In the genomic region with DNA sequence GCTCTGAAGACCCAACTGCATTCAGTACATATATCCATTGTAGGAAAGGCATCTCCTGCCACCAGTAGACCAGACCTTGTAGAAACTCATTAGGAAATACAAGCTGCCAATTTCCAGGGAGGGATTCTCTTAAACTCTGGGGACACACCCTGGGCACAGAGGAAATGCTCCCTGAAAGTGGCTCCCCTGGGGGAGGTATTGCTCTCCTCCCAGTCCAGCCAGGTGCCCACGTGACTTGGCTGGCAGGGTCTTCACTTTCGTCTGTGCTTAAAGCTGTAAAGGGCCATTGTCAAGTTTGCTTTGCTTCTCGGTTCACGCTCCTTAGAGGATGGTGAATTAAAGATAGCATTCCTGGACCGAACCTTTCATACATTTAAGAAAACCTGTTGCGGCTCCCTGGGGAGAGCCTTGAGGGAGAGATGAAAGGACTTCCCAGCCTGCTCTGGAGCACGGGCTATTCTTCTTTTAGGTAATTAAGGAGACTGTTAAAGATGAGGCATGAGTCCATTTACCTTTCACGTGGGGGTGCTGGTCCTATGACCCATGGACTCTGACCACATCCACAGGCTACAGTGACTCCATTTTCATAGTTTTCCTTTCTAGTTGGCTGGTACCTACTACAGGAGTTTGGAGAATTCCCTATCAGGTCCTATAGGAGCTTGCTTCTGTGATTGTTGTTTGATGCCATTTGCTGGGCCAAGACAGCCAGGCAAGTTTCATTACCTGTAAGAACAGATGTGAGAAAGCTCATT, we compare ENCODE assay signal across 22 mouse cellular contexts. TPM values are rescaled to one million over a fixed set of nuclear protein-coding genes. Genes with fewer than 3 reads are reported as not detected.
DNase-seq lines count a peak whose midpoint lies in the region; ATAC-seq and TF ChIP-seq lines count a peak whose summit lies in the region.
"Had no signal": no experiment of that assay in that cellular context is flagged by ENCODE, and none has a peak within 500 bp of the region (broad histone marks: within the 10 kb centered on the region; RNA-seq: fewer than 3 reads in every experiment).

No protein-coding gene starts in this region.

- 51% methylated on average over 8 of the region's 8 CpGs for WGBS in kidney, embryonic 15.5 days
- WGBS in kidney, embryonic 14.5 days, result 41% methylated on average over 8 of the region's 8 CpGs

- H3K36me3 ChIP-seq in kidney, embryonic 15.5 days, result no peaks in the 10 kb centered on the region
- no peaks in the 10 kb centered on the region for H3K36me3 ChIP-seq in kidney, embryonic 14.5 days (ENCODE audit: control insufficient read depth, insufficient read depth, low read length)
- H3K36me3 ChIP-seq: forebrain, embryonic 15.5 days; hindbrain, embryonic 13.5 days; limb, embryonic 15.5 days; neural tube, embryonic 13.5 days had no signal

- no peak overlapping the region for H3K4me2 ChIP-seq in kidney, embryonic 15.5 days
- H3K4me2 ChIP-seq in kidney, embryonic 14.5 days (replicated peaks; ENCODE audit: low read depth, low read length), result no peak overlapping the region
- H3K4me2 ChIP-seq: embryonic facial prominence, embryonic 15.5 days; forebrain, embryonic 15.5 days; hindbrain, embryonic 13.5 days; limb, embryonic 15.5 days; neural tube, embryonic 13.5 days had no signal

- intact Hi-C loops in gastrocnemius, adult 2 months (cut with DNase I), result no loop called here
- intact Hi-C loops in gastrocnemius, postnatal 36 days (cut with DNase I), result no loop called here

- peaks cover 75% of the 10 kb centered on the region for H3K4me1 ChIP-seq in kidney, embryonic 15.5 days
- peaks cover 20% of the 10 kb centered on the region; the same call in 1 of the 2 replicates for H3K4me1 ChIP-seq in kidney, embryonic 14.5 days (ENCODE audit: control insufficient read depth, insufficient read depth, low read length)

- no peaks in the 10 kb centered on the region for H3K9me3 ChIP-seq in kidney, embryonic 15.5 days (replicated peaks)
- no peaks in the 10 kb centered on the region for H3K9me3 ChIP-seq in kidney, embryonic 14.5 days (ENCODE audit: control insufficient read depth, low read length)
- H3K9me3 ChIP-seq: embryonic facial prominence, embryonic 15.5 days; forebrain, embryonic 15.5 days; hindbrain, embryonic 13.5 days; limb, embryonic 15.5 days; neural tube, embryonic 13.5 days had no signal

- H3K9ac ChIP-seq in kidney, embryonic 15.5 days, result no peak overlapping the region
- H3K9ac ChIP-seq in kidney, embryonic 14.5 days (ENCODE audit: low read depth, low read length), result no peak overlapping the region
- H3K9ac ChIP-seq: embryonic facial prominence, embryonic 15.5 days; forebrain, embryonic 15.5 days; hindbrain, embryonic 13.5 days; limb, embryonic 15.5 days; neural tube, embryonic 13.5 days had no signal

- no peaks in the 10 kb centered on the region for H3K27me3 ChIP-seq in kidney, embryonic 15.5 days
- no peaks in the 10 kb centered on the region for H3K27me3 ChIP-seq in kidney, embryonic 14.5 days (ENCODE audit: control insufficient read depth, insufficient read depth, low read length)
- H3K27me3 ChIP-seq: embryonic facial prominence, embryonic 15.5 days; forebrain, embryonic 15.5 days; hindbrain, embryonic 13.5 days; limb, embryonic 15.5 days; neural tube, embryonic 13.5 days had no signal

- no peak for DNase-seq in gastrocnemius, adult 2 months
- no peak for DNase-seq in gastrocnemius, postnatal 36 days
- DNase-seq in R1 (ENCODE audit: low read depth, low spot score), result peak; percentile 52
- peak; percentile 7 for DNase-seq in naive thymus-derived CD4-positive, alpha-beta T cell, adult 2 months (ENCODE audit: low read depth)
- DNase-seq: cerebellum, adult 8-10 months; gastrocnemius, postnatal 14 days; heart, postnatal 36 days; lung, postnatal 4 days; midbrain, embryonic 14.5 days; retina, postnatal 1 day; right cerebral cortex, postnatal 25 days; thymus, postnatal 25 days had no signal

- H3K27ac ChIP-seq in gastrocnemius, adult 2 months, result peak overlapping the region; percentile 59; the same call in 1 of the 2 replicates
- H3K27ac ChIP-seq in kidney, embryonic 15.5 days, result peak overlapping the region; percentile 28; the same call in 1 of the 2 replicates
- no peak overlapping the region for H3K27ac ChIP-seq in kidney, embryonic 14.5 days (ENCODE audit: low read depth, low read length)
- H3K27ac ChIP-seq: embryonic facial prominence, embryonic 15.5 days; forebrain, embryonic 15.5 days; hindbrain, embryonic 13.5 days; kidney, postnatal 0 days; limb, embryonic 15.5 days; neural tube, embryonic 13.5 days had no signal

- no peak for TF ChIP-seq CTCF in gastrocnemius, adult 2 months (IDR thresholded peaks at IDR 0.05)

- no peak for ATAC-seq in kidney, embryonic 15.5 days (replicated peaks; ENCODE audit: low FRiP score)
- no peak for ATAC-seq in kidney, embryonic 14.5 days (ENCODE audit: low FRiP score, low TSS enrichment)
- ATAC-seq in granulocyte monocyte progenitor cell, adult 5-6 weeks (replicated peaks; ENCODE audit: poor library complexity, severe bottlenecking), result no peak
- ATAC-seq: forebrain, embryonic 15.5 days had no signal

- H3K4me3 ChIP-seq in gastrocnemius, adult 2 months, result no peak overlapping the region
- H3K4me3 ChIP-seq in kidney, embryonic 15.5 days (replicated peaks), result no peak overlapping the region
- no peak overlapping the region for H3K4me3 ChIP-seq in kidney, embryonic 14.5 days (ENCODE audit: low read length)
- H3K4me3 ChIP-seq: embryonic facial prominence, embryonic 15.5 days; forebrain, embryonic 15.5 days; hindbrain, embryonic 13.5 days; limb, embryonic 15.5 days; neural tube, embryonic 13.5 days had no signal

RNA-seq across cellular contexts. Expression of a gene that starts 52.8 kb away (rescaled TPM):
- 10 to 100 TPM; 10.3 to 11.0 TPM for total RNA-seq in gastrocnemius, adult 2 months (2021)
- total RNA-seq in gastrocnemius, postnatal 36 days (2021), result 1 to 10 TPM; 6.6 to 9.7 TPM
- 61.3 and 61.7 TPM in 2 replicates for polyA plus RNA-seq in kidney, embryonic 15.5 days (2015; fragmentation: Nextera tagmentation; extraction: Ambion mirVana)
- 65.8 and 80.8 TPM in 2 replicates for polyA plus RNA-seq in kidney, embryonic 14.5 days (2014; fragmentation: Nextera tagmentation; extraction: Ambion mirVana)
- total RNA-seq in granulocyte monocyte progenitor cell, adult 5-6 weeks (2014; fragmentation: Nextera tagmentation), result 9.3 and 11.7 TPM in 2 replicates
- 0.73 and 2.9 TPM in 2 replicates for total RNA-seq in granulocyte monocyte progenitor cell, adult 5-6 weeks (2017)
- total RNA-seq: CH12.LX had no signal

Comparison
In these comparisons a context has a peak if more than half of its experiments do, and no peak if none do; other contexts are left out.
1. DNase-seq: peak in R1 (single experiment) and naive thymus-derived CD4-positive, alpha-beta T cell, adult 2 months (single experiment); none in gastrocnemius, adult 2 months (single experiment) and gastrocnemius, postnatal 36 days (0 of 2).